In genomic region chr12:13709806-13710205, GRCm38 (mm10) we compare ENCODE assay signal across 22 mouse cellular contexts.
"Had no signal": no experiment of that assay in that cellular context is flagged by ENCODE, and none has a peak within 500 bp of the region (broad histone marks: within the 10 kb centered on the region; RNA-seq: fewer than 3 reads in every experiment).

No protein-coding gene starts in this region.

- H3K4me3 ChIP-seq: layer of hippocampus, adult 2 months; limb, embryonic 10.5 days; limb, embryonic 13.5 days; liver, embryonic 12.5 days; liver, embryonic 15.5 days; lung, embryonic 15.5 days; megakaryocyte, embryonic 14.5 days; midbrain, embryonic 10.5 days; neural tube, embryonic 13.5 days; stomach, embryonic 15.5 days had no signal

- H3K36me3 ChIP-seq: limb, embryonic 10.5 days; limb, embryonic 13.5 days; liver, embryonic 12.5 days; liver, embryonic 15.5 days; lung, embryonic 15.5 days; midbrain, embryonic 10.5 days; neural tube, embryonic 13.5 days; stomach, embryonic 15.5 days had no signal

- H3K27ac ChIP-seq: kidney, postnatal 0 days; layer of hippocampus, adult 2 months; limb, embryonic 10.5 days; limb, embryonic 13.5 days; liver, embryonic 12.5 days; liver, embryonic 15.5 days; lung, embryonic 15.5 days; midbrain, embryonic 10.5 days; neural tube, embryonic 13.5 days; stomach, embryonic 15.5 days had no signal

- H3K4me1 ChIP-seq: limb, embryonic 10.5 days; liver, embryonic 12.5 days; liver, embryonic 15.5 days; lung, embryonic 15.5 days; megakaryocyte, embryonic 14.5 days; neural tube, embryonic 13.5 days; stomach, embryonic 15.5 days had no signal

- ATAC-seq: liver, embryonic 12.5 days had no signal

- DNase-seq: kidney, postnatal 25 days; layer of hippocampus, adult 9-11 months; liver; lung, adult 18-20 months; lung, postnatal 10 days; lung, postnatal 36 days; midbrain, embryonic 14.5 days; right cerebral cortex, adult 18-20 months; right cerebral cortex, postnatal 14 days; spleen, adult 18-20 months; thymus, postnatal 25 days had no signal

- H3K4me2 ChIP-seq: limb, embryonic 13.5 days; liver, embryonic 12.5 days; liver, embryonic 15.5 days; lung, embryonic 15.5 days; neural tube, embryonic 13.5 days; stomach, embryonic 15.5 days had no signal

- H3K9ac ChIP-seq: limb, embryonic 13.5 days; liver, embryonic 12.5 days; liver, embryonic 15.5 days; lung, embryonic 15.5 days; neural tube, embryonic 13.5 days; stomach, embryonic 15.5 days had no signal

- H3K27me3 ChIP-seq: limb, embryonic 13.5 days; liver, embryonic 12.5 days; liver, embryonic 15.5 days; lung, embryonic 15.5 days; megakaryocyte, embryonic 14.5 days; neural tube, embryonic 13.5 days; stomach, embryonic 15.5 days had no signal

- H3K9me3 ChIP-seq: limb, embryonic 10.5 days; limb, embryonic 13.5 days; liver, embryonic 12.5 days; liver, embryonic 15.5 days; lung, embryonic 15.5 days; midbrain, embryonic 10.5 days; neural tube, embryonic 13.5 days; stomach, embryonic 15.5 days had no signal
